Mouse (Mus musculus): Measurements from ENCODE around the gene Il21r. TPM values are rescaled to one million over a fixed set of nuclear protein-coding genes. Genes with fewer than 3 reads are reported as not detected.

Il21r gene
- polyA plus RNA-seq, 1 experiment = 6.4 TPM

DNA sequence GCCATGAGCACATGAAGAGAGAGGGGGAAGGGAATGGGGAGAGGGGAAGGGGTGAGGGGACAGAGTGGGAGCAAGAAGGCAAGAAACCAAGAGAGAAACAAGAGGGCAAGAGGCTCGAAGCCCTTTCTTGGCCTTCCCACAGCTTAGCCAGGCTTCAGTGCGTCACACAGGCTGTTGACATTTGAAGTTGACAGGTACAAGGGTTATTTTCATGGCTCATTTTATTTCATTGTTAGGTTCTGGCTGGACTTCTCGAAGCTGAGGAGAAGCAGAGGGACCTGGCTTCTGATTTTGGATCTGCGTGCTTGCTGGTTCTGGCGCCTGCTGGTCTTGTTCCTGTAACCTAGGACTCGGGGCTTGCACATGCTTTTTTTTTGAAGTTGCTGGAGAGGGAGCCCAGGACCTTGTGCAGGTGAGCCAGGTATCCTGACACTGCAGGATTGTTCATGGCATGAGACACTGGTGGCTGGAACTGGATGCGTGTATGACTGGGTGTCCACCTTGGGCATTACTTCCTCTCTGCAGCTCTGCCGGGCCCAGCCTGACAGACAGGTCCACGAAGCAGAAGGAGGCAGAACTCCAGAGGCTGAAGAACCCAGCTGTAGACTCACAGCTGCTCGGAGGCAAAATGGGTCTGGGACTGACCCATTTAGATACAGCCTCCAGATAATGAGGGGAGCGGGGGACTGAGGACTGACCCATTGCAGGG, 38.8 kb upstream of the Il21r start:
- no peak for DNase-seq
- H3K36me3 ChIP-seq (ENCODE audit: control insufficient read depth, insufficient read depth, low read length) = no peaks in the 10 kb centered on the region; the same call in 1 of the 2 replicates
- no peak for TF ChIP-seq CTCF (conservative IDR thresholded peaks at IDR 0.05; ENCODE audit: insufficient read depth, insufficient read length, low read depth, low read length)
- WGBS = 79% methylated on average over 11 of the region's 11 CpGs
- no peak overlapping the region for H3K4me3 ChIP-seq (ENCODE audit: insufficient read depth, low read depth, low read length)
- peaks cover 18% of the 10 kb centered on the region for H3K4me1 ChIP-seq (ENCODE audit: control insufficient read depth, insufficient read depth, low read length)
- no peak overlapping the region for H3K27ac ChIP-seq (ENCODE audit: insufficient read depth, low read depth, low read length)
- H3K27me3 ChIP-seq (replicated peaks; ENCODE audit: control insufficient read depth, insufficient read depth, low read length) = no peaks in the 10 kb centered on the region

DNA sequence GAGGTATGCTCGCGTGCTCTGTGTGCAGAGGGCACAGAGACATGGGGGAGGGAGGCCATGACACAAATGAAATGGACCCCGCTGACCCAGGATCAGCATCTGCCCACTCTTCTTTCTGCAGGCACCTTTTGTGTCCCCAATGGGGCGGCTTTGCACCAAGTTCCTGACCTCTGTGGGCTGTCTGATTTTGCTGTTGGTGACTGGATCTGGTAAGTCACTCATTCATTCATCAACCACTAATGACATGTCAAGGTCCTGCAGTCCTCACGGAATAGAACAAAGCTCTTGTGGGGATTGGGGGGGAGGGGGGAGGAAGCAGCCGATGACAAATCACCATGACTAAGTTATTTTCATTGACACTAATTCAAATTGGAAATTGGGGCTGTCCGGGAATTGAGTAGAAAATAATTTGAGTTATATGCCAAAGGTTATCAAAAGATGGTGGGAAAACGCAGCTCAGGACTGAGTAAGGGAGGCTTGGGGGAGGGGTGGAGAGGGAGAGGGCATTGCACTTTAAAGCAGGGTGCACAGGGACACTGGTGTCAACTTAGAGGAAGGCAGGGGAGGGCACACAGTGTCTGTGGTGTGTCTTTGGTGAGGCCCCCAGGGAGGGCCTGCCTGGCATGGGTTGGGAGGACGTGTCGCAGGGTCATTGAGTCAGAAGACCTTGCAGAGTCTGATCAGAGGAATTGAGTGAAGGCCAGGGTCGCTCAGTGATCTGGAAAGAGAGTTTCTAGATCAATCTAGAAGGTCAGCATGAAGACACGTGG, 37.5 kb upstream of the Il21r start:
- H3K4me3 ChIP-seq (ENCODE audit: insufficient read depth, low read depth, low read length) = no peak overlapping the region
- H3K36me3 ChIP-seq (ENCODE audit: control insufficient read depth, insufficient read depth, low read length) = no peaks in the 10 kb centered on the region; the same call in 1 of the 2 replicates
- WGBS = 69% methylated on average over 12 of the region's 12 CpGs
- TF ChIP-seq CTCF (conservative IDR thresholded peaks at IDR 0.05; ENCODE audit: insufficient read depth, insufficient read length, low read depth, low read length) (no peak), POLR2A (IDR thresholded peaks at IDR 0.05; ENCODE audit: low read depth, low read length) (no peak)
- H3K27ac ChIP-seq (ENCODE audit: insufficient read depth, low read depth, low read length) = no peak overlapping the region
- no peak for DNase-seq
- H3K4me1 ChIP-seq (ENCODE audit: control insufficient read depth, insufficient read depth, low read length) = peaks cover 11% of the 10 kb centered on the region
- no peaks in the 10 kb centered on the region for H3K27me3 ChIP-seq (replicated peaks; ENCODE audit: control insufficient read depth, insufficient read depth, low read length)

DNA sequence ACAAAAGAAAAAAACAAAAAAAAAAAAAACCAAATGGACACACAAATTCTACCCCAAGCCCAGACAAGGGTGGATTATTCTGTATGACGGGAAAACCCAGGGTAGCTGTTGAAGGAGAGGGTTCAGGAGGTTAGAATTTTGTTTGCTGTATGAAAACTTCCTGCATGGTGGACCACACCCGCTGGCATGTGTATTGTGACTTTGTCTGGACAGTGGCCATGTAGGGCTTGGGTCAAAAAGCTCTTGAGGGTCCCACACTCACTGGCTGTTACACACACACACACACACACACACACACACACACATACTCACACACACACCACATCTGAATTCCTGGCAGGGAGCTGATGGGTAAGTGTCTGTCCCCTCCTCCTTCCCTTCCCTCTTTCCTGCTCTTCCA, 36.8 kb upstream of the Il21r start:
- Histone ChIP-seq H3K27me3 (replicated peaks; ENCODE audit: control insufficient read depth, insufficient read depth, low read length) (no peaks in the 10 kb centered on the region), H3K4me3 (ENCODE audit: insufficient read depth, low read depth, low read length) (no peak overlapping the region), H3K36me3 (ENCODE audit: control insufficient read depth, insufficient read depth, low read length) (no peaks in the 10 kb centered on the region; the same call in 1 of the 2 replicates), H3K4me1 (ENCODE audit: control insufficient read depth, insufficient read depth, low read length) (peaks cover 4% of the 10 kb centered on the region), H3K27ac (ENCODE audit: insufficient read depth, low read depth, low read length) (no peak overlapping the region)
- 69% methylated on average over 2 of the region's 2 CpGs for WGBS
- no peak for DNase-seq
- TF ChIP-seq POLR2A (IDR thresholded peaks at IDR 0.05; ENCODE audit: low read depth, low read length) (no peak), CTCF (conservative IDR thresholded peaks at IDR 0.05; ENCODE audit: insufficient read depth, insufficient read length, low read depth, low read length) (no peak)

DNA sequence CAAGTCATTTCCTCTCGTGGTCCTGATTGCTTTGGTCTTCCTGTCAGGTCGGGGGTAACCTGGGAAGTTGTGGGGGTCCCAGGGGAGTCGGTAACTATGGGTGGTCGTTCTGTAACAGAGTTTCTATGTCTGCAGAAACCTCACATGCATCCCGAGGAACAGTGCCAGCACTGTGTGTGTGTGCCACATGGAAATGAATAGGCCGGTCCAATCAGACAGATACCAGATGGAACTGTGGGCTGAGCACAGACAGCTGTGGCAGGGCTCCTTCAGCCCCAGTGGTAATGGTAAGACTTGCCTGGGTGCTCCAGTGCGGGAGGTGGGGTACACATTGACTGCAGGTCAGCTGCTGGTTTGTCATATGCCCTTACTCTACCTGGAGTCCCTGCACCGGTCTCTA, 34.3 kb upstream of the Il21r start:
- Histone ChIP-seq H3K4me3 (ENCODE audit: insufficient read depth, low read depth, low read length) (no peak overlapping the region), H3K36me3 (ENCODE audit: control insufficient read depth, insufficient read depth, low read length) (no peaks in the 10 kb centered on the region; the same call in 1 of the 2 replicates), H3K27me3 (replicated peaks; ENCODE audit: control insufficient read depth, insufficient read depth, low read length) (no peaks in the 10 kb centered on the region), H3K4me1 (ENCODE audit: control insufficient read depth, insufficient read depth, low read length) (no peaks in the 10 kb centered on the region; the same call in 1 of the 2 replicates), H3K27ac (ENCODE audit: insufficient read depth, low read depth, low read length) (no peak overlapping the region)
- DNase-seq = no peak
- 86% methylated on average over 8 of the region's 8 CpGs for WGBS
- TF ChIP-seq POLR2A (IDR thresholded peaks at IDR 0.05; ENCODE audit: low read depth, low read length) (no peak), CTCF (conservative IDR thresholded peaks at IDR 0.05; ENCODE audit: insufficient read depth, insufficient read length, low read depth, low read length) (no peak)

DNA sequence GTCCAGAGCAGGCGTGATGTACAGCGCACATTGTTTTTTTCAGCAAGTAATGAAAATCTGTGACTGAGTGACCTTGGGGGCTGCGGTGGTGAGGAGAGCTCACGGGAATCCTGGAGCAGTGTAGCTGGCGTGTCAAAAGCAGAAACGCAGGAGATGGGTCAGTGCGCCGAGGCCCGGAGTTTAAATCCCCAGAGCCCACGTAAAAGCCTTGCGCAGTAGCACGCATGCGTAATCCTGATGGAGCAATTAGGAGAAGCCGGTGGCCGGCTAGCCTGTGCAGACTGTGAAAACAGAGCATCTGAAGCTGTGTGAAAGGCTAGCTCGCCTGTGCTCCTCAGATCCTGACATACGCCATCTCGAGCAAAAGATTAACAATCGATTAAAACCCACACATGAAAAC, 31.3 kb upstream of the Il21r start:
- TF ChIP-seq CTCF (conservative IDR thresholded peaks at IDR 0.05; ENCODE audit: insufficient read depth, insufficient read length, low read depth, low read length) (no peak), POLR2A (IDR thresholded peaks at IDR 0.05; ENCODE audit: low read depth, low read length) (no peak)
- DNase-seq = no peak
- WGBS = 90% methylated on average over 19 of the region's 19 CpGs
- Histone ChIP-seq H3K36me3 (ENCODE audit: control insufficient read depth, insufficient read depth, low read length) (no peaks in the 10 kb centered on the region; the same call in 1 of the 2 replicates), H3K4me3 (ENCODE audit: insufficient read depth, low read depth, low read length) (no peak overlapping the region), H3K27ac (ENCODE audit: insufficient read depth, low read depth, low read length) (no peak overlapping the region), H3K4me1 (ENCODE audit: control insufficient read depth, insufficient read depth, low read length) (no peaks in the 10 kb centered on the region), H3K27me3 (replicated peaks; ENCODE audit: control insufficient read depth, insufficient read depth, low read length) (no peaks in the 10 kb centered on the region)

DNA sequence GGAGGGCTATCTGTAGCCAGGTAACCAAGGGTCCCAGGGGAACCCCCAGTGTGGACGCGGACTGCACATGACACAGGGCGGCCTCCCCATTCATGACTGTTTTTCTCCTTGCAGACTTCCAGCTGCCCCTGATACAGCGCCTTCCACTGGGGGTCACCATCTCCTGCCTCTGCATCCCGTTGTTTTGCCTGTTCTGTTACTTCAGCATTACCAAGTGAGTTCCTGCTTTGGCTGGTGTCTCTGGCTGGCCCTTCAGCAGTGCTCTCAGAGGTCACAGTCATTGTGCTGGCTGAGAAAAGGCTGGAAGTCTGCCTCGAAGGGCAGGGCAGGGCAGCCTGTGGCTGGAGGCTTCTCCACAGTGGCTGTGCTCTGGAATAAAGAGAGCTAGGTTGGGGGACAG, 30.5 kb upstream of the Il21r start:
- TF ChIP-seq CTCF (conservative IDR thresholded peaks at IDR 0.05; ENCODE audit: insufficient read depth, insufficient read length, low read depth, low read length) (no peak), POLR2A (IDR thresholded peaks at IDR 0.05; ENCODE audit: low read depth, low read length) (no peak)
- 69% methylated on average over 6 of the region's 6 CpGs for WGBS
- no peaks in the 10 kb centered on the region; the same call in 1 of the 2 replicates for H3K36me3 ChIP-seq (ENCODE audit: control insufficient read depth, insufficient read depth, low read length)
- H3K27ac ChIP-seq (ENCODE audit: insufficient read depth, low read depth, low read length) = no peak overlapping the region
- H3K27me3 ChIP-seq (replicated peaks; ENCODE audit: control insufficient read depth, insufficient read depth, low read length) = no peaks in the 10 kb centered on the region
- no peak overlapping the region for H3K4me3 ChIP-seq (ENCODE audit: insufficient read depth, low read depth, low read length)
- no peaks in the 10 kb centered on the region for H3K4me1 ChIP-seq (ENCODE audit: control insufficient read depth, insufficient read depth, low read length)
- peak; percentile 40 for DNase-seq

DNA sequence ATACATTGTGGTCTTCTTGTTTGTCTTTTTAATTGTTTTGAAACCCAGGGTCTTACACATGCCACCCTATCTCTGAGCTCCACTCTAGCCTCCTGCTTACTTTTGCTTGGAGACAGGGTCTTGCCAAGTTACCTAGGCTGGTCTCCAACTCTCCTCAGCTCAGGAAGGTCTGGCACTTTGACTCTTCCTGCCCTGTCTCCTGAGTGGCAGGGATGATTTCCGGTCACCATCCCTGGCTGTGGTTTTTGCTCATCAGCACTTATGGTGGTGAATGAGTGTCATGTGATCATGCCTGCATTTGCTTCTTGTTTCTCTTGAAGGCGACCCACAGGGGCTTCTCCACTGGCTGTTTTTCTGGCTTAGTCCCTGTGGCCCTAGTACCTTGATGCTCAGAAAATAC, 29.4 kb upstream of the Il21r start:
- Histone ChIP-seq H3K36me3 (ENCODE audit: control insufficient read depth, insufficient read depth, low read length) (no peaks in the 10 kb centered on the region; the same call in 1 of the 2 replicates), H3K27ac (ENCODE audit: insufficient read depth, low read depth, low read length) (no peak overlapping the region), H3K4me1 (ENCODE audit: control insufficient read depth, insufficient read depth, low read length) (no peaks in the 10 kb centered on the region), H3K27me3 (replicated peaks; ENCODE audit: control insufficient read depth, insufficient read depth, low read length) (no peaks in the 10 kb centered on the region), H3K4me3 (ENCODE audit: insufficient read depth, low read depth, low read length) (no peak overlapping the region)
- TF ChIP-seq CTCF (conservative IDR thresholded peaks at IDR 0.05; ENCODE audit: insufficient read depth, insufficient read length, low read depth, low read length) = no peak
- WGBS = 58% methylated on average over 2 of the region's 2 CpGs
- DNase-seq = peak; percentile 50
